Mouse (Mus musculus) retina, adult 2 months (tissue): ENCODE data around the gene Rcn3.

Experiments used
- DNase-seq: peaks from one replicate; pipeline ENCODE4 v3.0.0-alpha.2; 2012; ENCODE audit warnings: low read depth, low spot score

The Rcn3 gene

DNA sequence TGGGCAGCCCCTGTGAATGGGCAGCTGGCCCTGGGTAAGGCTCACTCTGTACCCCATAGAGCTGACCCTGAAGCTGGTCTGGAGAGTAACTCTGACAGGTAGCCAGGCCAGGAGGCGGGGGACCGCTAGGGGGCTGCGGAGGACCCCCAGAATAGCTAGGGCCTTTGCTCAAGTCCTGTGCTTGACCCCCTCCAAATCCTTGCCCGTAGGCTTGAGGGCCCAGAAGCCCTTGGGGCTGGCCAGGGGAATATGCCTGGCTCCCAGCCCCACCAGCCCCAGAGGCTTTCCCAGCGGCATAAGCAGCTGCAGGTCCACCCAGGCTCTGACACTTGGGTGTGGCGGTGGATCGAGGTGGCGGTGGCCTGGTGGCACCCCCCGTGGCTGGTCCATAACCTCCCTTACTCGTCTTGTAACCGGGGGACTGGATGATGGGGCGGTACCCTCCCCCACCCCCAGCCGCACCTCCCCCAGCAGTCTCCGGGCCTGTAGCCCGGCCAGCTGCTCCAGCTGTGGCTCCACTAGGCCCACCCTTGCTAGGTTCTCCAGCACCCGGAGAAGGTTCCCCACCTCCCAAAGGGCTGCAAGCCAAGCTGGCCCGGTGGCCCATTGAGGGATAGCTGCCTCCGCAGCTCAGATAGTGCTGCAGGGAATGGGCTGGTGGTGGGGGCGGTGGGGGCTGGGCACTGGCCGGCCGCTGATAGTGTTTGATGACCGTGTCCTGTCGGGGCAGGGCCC is 42.9 kb downstream of the Rcn3 start:
- DNase-seq = no peak

DNA sequence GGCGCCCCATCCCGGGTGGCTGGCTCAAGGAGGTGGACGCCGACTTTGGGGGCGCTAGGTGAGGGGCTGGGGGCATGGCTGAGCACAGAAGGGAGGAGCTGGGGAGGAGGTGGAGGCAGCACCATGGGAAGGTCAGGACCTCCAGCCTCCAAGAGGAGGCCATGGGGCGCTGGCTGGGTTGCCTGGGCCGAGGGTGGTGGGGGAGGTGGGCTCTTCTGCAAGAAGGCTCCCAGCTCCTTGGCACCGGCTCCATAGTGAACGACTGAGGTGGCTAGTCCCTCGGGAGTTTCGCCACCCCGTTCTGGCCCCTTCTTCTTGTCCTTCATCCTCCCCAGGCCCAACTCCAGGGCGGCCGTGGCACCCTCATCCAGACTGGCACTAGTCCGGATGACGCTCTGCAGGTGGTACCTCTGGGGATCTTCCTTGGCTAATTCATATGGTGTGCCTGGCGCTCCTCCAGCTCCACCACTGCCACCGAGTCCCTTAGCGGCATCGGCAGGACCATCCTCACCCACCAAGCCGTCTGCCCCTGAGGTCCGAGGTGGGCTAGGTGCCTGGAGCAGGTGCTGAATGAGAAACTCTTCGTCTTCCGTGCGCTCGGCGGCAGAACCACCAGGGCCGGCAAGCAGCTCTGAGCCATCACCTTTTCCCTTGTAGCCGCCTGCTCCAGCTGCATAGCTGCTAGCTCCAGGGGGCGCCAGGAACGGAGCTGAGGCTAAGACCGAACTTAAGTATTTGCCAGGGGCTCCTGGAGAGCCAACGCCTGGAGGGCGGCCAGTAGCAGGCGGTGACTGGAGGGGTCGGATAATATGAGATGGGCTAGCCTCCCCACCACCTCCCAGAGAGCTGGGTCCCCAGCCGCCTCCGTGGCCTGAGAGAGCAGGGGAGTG is 43.8 kb downstream of the Rcn3 start:
- DNase-seq = no peak

DNA sequence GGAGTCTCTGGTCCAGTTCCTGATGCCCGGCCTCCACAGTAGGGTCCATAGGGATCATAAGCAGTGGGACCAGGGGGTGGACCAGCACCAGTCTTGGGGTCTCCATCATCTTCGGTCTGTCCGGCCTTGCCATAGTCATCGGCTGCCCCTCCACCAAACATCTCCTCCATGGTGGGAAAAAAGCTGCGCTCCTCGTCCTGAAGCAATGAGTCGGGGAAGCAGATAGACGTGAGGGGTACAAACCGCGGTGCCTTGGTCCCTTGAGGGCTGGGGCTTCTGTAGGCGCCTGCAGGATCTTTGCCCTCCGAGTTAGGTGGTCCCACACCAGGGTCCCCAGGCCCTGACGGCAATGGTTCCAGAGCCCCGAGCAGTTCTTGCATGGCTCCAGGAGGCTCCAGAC is 44.5 kb downstream of the Rcn3 start:
- DNase-seq = no peak

DNA sequence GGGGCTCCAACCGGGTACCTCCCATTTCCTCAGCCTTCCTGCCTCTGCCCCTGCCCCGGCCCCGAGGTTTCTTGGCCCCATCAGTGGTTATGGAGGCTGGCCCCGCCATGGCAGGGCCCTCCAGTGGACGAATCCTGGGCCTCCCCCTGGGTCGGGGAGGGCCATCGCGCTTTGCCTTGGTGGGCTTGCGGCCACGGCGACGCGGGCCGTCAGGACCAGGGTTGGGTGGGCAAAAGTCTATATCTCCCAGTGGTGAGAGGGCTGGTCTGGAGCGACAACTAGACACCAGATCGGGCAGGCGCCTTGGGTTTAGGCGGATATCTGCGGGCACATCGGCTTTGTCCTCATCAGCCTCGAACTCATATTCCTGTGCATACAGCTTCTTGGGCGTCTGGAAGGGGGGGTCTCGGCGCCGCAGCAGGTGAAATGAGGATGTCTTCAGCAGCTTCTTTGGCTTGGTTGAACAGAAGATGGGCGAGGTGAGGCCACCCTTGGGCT is 45.1 kb downstream of the Rcn3 start:
- DNase-seq = no peak

DNA sequence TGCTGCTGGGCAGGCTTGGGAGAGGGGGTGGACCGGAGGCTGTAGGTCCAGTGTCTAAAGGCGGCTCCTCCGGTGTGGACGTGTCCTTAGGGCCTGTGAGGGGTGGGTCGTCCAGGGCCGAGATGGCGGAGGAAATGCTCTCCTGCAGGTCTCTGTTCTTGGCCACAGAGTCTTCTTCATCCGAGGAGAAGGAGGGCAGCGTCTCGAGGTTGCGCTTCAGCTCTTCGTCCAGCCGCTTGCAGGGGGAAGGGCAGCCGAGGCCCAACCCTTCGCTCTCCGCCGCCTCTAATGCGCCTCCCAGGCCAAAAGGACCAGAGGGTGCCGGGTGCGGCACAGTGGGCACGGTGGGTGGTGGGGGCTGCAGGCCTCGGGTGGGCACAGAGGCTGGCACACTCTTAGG is 46.3 kb downstream of the Rcn3 start:
- no peak for DNase-seq

DNA sequence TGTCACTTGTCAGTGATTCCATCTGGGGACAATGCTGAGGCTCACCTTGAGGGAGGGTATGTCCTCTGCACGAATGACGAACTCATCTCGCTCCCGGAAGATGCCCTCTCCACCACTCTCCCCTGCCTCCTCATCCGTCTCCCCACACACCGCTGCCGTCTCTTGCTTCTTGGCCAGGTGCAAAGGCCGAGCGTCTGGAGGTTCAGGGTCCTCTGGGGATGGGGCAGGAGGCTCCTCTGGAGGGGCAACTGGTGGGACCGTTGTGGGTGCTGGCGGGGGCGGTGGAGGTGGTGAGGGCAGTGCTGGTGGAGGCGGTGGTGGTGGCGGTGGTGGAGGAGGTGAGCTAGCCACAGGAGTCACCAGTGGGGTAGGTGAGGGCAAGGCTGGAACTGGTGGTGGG is 48.7 kb downstream of the Rcn3 start:
- DNase-seq = no peak

DNA sequence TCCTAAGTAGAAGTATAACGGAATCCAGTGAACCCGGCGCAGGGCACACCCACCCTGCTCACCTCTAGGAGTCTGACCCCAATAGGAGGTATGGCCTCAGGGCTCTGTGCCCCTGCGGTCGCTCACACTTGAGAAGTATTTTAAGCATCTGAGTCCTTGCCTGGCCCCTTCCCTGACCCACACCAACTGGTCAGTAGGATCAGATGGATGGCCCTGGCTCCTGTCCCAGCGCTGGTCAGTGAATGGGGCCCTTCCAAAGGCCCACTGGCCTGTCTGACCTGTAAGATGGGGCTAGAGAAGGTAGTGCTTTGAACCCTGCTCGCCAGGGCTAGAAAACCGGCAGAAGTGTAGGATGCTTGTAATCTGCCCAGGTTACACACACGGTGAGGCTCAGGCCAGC is 51.2 kb downstream of the Rcn3 start:
- DNase-seq = no peak

DNA sequence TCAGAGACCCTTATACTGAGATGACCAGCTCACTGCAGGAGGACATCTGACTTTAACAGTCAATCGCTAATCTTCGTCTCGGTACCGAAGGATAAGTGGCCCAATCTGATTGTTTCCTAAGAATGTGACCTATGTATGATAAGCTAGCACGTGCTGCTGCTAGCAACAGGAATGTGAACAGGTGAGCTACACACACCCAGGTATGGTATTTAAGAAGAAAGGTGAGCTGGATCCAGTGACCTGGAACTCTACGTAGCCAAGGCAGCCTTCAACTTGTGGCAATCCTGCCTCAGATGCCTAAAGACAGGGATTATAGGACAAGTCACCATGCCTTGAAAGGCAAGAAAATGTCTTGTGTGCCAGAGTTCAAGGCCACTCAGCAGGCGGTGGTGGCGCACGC is 53.6 kb downstream of the Rcn3 start:
- DNase-seq = no peak

DNA sequence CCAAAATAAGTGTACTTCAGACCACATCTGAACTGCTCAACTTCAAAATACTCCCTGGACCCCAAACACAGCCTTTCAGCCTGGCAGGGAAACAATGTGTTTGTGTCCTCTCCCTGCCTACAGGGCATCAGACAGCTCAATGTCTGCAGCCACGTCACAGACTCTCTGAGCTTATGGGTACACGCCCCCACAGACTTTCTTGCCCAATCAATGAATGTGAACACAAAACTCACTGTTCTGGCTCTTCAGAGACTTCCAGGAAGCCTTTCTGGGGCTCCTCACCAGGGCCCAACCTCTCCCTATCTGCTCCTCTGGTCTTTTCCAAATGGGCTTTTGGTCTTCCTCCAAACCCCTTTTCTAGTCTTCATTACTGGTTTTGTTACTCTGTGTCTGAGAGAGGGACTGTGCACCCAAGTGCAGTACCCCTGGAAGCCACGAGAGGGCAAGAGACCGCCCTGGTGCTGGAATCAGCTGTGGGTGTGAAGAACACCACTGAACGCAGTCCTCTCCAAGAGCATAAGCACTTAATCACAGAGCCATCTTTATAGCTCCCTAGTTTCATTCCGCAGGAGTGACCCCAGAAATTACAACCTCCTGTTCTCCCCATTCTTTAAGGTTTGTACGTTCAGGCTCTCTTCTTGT is 54.2 kb downstream of the Rcn3 start:
- no peak for DNase-seq

DNA sequence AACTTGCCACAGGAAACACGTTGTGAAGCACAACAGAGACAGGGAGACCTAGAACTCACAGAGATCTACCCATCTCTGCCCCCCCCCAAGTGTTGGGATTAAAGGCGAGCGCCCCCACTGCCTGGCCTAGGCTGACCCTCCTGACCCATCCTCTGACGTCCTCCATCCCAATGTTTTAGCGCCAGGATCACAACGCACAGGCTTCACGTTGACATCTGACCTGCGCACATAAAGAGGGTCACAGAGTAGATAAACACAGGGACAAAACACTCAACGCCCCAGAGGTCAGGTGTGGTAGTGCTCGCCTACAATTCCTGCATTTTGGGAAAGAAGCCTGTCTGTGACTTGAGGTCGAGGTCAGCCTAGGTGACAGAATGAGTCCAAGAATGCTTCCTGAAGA is 55.3 kb downstream of the Rcn3 start:
- DNase-seq = no peak

DNA sequence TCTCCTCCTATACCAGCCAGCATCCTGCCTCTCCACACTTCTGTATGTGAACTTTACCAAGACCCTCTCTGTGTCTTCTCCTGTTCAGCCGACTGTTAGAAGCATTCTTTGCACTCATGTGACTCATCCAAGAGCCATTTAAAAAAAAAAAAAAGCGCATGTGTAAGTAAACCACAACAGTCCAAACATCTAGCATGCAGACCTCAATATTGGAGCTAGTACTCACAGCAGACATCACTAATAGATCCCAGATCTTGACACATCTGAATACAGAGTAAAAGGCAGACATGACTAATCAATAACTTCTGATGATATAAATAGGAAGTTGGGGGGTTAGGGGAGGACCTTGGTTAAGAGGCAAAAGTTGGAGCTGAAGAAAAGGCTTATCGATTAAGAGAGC is 56.4 kb downstream of the Rcn3 start:
- DNase-seq = no peak

DNA sequence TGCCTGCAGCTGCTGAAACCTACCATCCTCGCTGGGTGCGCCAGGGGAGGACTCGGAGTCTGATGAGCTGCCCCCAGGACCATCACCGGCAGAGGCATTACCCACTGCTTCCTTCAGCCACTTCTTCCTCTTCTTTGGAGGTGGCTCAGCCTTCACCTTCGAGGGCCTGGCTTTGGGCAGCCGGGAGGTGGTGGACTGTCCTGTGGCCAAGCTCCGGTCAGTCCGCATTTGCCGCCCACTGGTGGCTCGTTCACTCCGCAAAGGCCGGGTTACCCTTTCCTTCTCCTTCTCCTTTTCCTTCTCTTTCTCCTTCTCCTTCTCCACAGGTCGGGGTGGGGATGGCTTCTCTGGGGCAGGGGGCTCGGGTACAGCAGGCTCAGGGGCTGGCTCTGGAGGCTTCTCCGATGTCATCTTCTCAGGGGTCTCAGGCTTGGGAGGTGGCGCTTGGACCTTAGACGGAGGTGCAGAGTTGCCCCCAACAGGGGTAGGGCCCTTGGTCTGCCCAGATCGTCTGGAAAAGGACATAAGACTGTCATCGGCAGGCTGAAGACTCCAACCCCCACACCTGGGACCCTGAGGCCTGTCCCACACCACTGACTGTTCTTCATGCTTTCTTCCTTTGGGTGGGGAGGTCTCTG is 58.2 kb downstream of the Rcn3 start:
- DNase-seq = no peak
